Mouse (Mus musculus): ENCODE results near the gene Sec1. TPM values are rescaled to one million over a fixed set of nuclear protein-coding genes. Genes with fewer than 3 reads are reported as not detected.

Sec1 gene
- total RNA-seq, 2 experiments from 2014 or later = 0.23 to 0.39 TPM

- DNase-seq (ENCODE audit: low spot score in 2 of 2) = peak; percentile 97 to 99
Observed at GRCm38 (mm10) chr7:45717918-45718297, 23.7 kb upstream of the Sec1 start, which contains the start of gene Sphk2. TSS of gene Sphk2 (minus strand) at chr7:45718002.

GRCm38 (mm10) chr7:45716952-45717917, 23.0 kb upstream of the Sec1 start:
- DNase-seq (ENCODE audit: low spot score in 2 of 2) = no peak

- DNase-seq (ENCODE audit: low spot score in 2 of 2) = peak in 1 of 2 experiments; percentile 10
Observed at GRCm38 (mm10) chr7:45716460-45716857, 22.3 kb upstream of the Sec1 start.

GRCm38 (mm10) chr7:45715741-45716459, 21.7 kb upstream of the Sec1 start:
- peak in 1 of 2 experiments; percentile 22 for DNase-seq (ENCODE audit: low spot score in 2 of 2)

GRCm38 (mm10) chr7:45715090-45715708, 21.0 kb upstream of the Sec1 start, which contains the start of gene Rpl18:
TSS of gene Rpl18 (plus strand) at chr7:45715457.
- peak; percentile 95 to 98 for DNase-seq (ENCODE audit: low spot score in 2 of 2)

- no peak for DNase-seq (ENCODE audit: low spot score in 2 of 2)
Observed at GRCm38 (mm10) chr7:45714630-45715089, 20.5 kb upstream of the Sec1 start.

GRCm38 (mm10) chr7:45713881-45714520, 19.8 kb upstream of the Sec1 start:
- no peak for DNase-seq (ENCODE audit: low spot score in 2 of 2)

- no peak for DNase-seq (ENCODE audit: low spot score in 2 of 2)
Observed at GRCm38 (mm10) chr7:45713396-45713795, 19.2 kb upstream of the Sec1 start.

- DNase-seq (ENCODE audit: low spot score in 2 of 2) = no peak
Observed at GRCm38 (mm10) chr7:45712022-45712757, 18.0 kb upstream of the Sec1 start.

- no peak for DNase-seq (ENCODE audit: low spot score in 2 of 2)
Observed at GRCm38 (mm10) chr7:45711316-45712021, 17.3 kb upstream of the Sec1 start.

- no peak for DNase-seq (ENCODE audit: low spot score in 2 of 2)
Observed at GRCm38 (mm10) chr7:45710477-45711191, 16.4 kb upstream of the Sec1 start.

- DNase-seq (ENCODE audit: low spot score in 2 of 2) = no peak
Observed at GRCm38 (mm10) chr7:45709677-45710355, 15.6 kb upstream of the Sec1 start.

GRCm38 (mm10) chr7:45709036-45709435, 14.8 kb upstream of the Sec1 start:
- DNase-seq (ENCODE audit: low spot score in 2 of 2) = no peak

GRCm38 (mm10) chr7:45708221-45708761, 14.1 kb upstream of the Sec1 start:
- no peak for DNase-seq (ENCODE audit: low spot score in 2 of 2)

GRCm38 (mm10) chr7:45707375-45707967, 13.3 kb upstream of the Sec1 start:
- peak; percentile 90 to 93 for DNase-seq (ENCODE audit: low spot score in 2 of 2)

GRCm38 (mm10) chr7:45706721-45707241, 12.6 kb upstream of the Sec1 start:
- DNase-seq (ENCODE audit: low spot score in 2 of 2) = peak; percentile 84 to 86

GRCm38 (mm10) chr7:45705873-45706281, 11.7 kb upstream of the Sec1 start:
- DNase-seq (ENCODE audit: low spot score in 2 of 2) = peak in 1 of 2 experiments; percentile 80

All from gastrocnemius, postnatal 4 days (tissue).